Mouse (Mus musculus) erythroblast, adult 5-6 weeks (primary cell): ENCODE results near the gene Etnk1. TPM values are rescaled to one million over a fixed set of nuclear protein-coding genes. Genes with fewer than 3 reads are reported as not detected.

ENCODE experiments used
- ATAC-seq: replicated peaks from 2 replicates; pipeline ENCODE4 v1.8.0; 2016; ENCODE audit warnings: moderate number of reproducible peaks, mild to moderate bottlenecking, moderate TSS enrichment, inconsistent platforms; ENCODE audit not compliant: poor library complexity, low FRiP score, severe bottlenecking
- total RNA-seq, 2 experiments: library from RNA; stranded (forward) in 1 of 2; stranded (reverse) in 1 of 2; fragments of 150-400 nt in 1 of 2; fragments of 200-764, 138-1000 nt in 1 of 2; gene quantifications; 2 replicates each; pipeline versions ENCODE4 v1.2.3 to v1.2.4; 2015 to 2017; ENCODE audit warnings: low replicate concordance in 2 of 2

Etnk1 gene
- total RNA-seq, 2 experiments from 2014 or later: 42.1 to 47.0 TPM

- ATAC-seq: no peak
Measured at GRCm38 (mm10) chr6:143198421-143198820, 31.4 kb downstream of the Etnk1 start.

DNA sequence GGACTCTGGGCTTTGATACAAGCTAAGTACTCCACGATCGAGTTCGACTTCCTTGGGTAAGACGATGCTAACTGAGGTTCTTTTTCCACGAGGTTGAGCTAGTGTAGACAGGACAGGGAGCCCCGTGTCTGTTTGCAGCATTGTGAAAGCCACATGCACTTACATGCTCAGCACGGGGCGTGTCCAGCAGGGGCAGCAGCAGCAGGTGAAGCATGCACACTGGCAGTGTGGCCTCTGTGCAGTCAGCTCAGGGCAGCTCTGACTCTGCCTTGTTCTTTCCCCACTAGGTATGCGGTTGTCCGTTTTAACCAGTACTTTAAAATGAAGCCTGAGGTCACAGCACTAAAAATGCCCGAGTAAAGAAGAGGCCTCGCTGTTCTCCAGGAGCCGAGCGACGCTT lies 36.1 kb downstream of the Etnk1 start:
- no peak for ATAC-seq

DNA sequence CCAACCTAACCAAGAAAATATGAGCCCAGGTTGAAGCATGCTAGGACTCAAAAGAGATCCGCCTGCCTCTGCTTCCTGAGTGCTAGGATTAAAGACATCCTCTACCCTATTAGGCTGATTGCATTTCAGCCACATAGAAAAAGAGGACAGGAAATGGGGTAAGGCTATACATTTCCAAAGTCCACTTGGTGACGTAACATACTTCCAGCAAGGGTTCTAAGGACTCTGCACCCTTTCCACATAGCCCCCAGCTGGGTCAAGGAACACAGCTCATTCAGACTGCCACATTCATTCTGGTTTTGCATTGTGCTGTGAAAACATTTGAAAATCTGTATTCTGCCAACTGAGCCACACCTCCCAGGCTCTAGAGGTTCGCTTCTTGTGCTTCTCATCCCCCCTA lies 41.9 kb downstream of the Etnk1 start:
- ATAC-seq: no peak

DNA sequence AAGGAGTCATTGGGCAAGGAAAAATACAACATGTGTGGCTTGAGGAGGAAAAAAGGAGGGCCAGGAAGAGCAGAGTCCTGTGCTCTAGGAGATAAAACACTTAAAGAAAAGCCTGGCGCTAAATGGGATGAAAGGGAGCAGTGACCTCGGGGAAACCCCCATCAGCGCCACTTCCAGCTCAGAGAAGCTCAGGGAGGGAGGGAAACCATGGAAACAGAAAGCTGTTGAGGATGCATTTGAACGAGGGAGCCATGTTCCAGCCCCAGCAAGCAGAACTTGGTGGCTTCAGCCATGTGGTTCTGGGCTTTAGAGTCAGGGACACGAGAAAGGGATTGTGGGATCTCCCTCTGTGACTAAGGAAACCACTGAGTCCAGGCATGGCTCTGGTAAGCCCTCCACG lies 45.7 kb downstream of the Etnk1 start:
- ATAC-seq: no peak

DNA sequence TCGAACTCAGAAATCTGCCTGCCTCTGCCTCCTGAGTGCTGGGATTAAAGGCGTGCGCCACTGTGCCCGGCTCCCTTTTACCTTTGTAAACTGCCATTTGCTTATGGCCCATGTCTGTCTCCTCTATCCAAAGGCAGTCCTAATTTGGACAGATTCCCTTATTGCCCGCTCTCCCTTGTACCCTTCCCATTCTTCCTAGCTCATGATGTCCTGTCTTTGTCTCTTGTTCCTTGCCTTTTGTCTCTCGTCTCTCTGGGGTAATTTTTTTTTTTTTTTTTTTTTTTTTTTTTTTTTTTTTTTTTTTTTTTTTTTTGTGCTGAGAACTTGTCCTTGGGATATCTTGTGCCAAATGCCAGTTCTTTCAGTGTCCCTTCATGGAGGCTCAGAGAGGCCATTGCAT lies 46.4 kb downstream of the Etnk1 start:
- ATAC-seq: no peak

DNA sequence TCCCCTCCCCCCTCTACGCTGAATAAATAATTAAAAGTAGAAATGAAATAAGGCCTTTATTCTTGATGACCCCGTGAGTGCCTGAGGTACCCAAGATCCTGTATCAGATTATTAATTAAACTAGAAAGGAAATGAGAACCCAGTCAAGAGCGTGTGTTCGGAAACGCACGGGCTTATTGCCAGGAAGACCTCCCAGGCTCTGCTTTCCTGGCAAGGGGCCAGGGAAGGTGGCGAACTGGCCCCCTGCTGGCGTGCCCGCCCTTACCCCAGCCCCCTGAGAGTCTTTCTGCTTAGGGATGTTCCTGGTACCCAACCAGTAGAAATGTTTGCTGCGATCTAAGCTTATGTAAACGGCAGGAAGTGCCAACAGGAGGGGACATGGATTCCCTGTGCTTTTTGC lies 49.2 kb downstream of the Etnk1 start:
- ATAC-seq: no peak

GRCm38 (mm10) chr6:143219347-143219746 lies 52.3 kb downstream of the Etnk1 start:
- peak; percentile 68 for ATAC-seq

DNA sequence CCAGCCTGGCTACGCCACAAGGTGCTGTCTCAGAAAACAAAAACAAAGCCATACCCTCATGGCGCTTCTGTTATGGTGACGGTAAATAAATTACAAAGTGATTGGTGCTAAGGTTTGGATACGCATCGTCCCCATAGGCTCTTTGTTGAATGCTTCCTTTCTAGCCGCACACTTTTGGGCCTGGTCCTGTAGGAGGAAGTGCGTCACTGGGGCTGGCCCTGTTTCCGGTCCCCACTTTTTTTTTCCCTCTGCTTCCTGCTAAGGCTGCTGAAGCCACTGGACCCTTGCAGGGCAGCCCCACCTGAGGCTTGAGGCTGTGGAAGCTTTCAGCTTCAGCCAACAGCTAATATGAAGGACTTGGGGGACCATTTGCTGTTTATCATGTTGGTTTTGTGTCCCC lies 54.2 kb downstream of the Etnk1 start:
- no peak for ATAC-seq

DNA sequence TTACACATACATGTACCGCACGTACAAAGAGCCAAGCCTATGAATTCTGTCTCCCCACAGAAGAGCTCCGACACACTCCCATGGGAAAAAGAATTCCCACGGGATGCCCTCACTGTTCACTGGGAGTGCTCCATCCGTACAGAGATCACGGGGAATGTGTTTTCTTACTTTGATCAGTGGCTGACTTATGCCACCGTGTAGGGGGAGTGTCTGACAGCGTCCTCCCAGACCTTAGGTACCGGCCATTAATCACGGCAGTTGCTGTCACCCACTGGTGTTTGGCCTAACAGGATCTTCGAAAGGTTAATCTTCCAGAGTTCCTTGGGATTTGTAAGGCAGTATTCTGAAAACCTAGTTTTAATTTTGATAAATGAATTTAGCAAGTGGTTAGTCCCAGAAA lies 57.0 kb downstream of the Etnk1 start:
- ATAC-seq: no peak

DNA sequence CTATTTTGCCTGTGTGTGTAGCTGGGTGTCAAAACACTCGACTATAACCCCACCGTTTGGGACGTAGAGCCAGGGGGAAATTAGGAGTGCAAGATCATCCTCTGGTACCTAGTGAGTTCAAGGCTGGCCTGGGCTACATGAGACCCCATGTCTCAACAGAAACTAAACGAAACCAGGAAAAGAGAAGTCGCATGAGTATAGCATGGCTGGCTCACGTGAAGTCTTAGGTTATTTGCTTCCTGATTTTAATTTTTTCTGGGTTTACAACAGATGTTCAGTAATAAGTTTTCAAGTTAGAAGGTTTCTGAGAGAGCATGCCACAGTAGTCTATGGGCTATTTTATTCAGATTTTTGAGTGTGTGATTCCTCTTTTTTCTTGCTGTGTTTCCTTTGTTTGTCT lies 57.9 kb downstream of the Etnk1 start:
- no peak for ATAC-seq

DNA sequence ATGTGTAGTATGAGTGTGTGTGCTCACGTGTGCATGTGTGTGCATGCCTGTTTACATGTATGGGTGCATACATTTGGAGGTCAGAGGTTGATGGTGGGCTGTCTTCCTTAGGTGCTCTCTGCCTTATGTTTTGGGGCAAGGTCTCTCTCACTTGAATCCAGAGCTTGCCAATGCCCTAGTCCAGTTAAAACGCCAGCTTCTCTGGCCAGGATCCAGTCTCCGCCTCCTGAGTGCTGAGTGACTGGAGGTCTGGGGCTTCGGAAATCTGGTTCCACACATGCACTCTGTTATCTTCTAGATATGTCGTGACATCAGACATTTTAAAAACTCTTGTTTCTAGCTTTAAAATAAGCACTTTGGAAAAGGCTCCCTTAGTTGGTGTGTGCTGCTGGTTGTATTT lies 61.7 kb downstream of the Etnk1 start:
- ATAC-seq: no peak

DNA sequence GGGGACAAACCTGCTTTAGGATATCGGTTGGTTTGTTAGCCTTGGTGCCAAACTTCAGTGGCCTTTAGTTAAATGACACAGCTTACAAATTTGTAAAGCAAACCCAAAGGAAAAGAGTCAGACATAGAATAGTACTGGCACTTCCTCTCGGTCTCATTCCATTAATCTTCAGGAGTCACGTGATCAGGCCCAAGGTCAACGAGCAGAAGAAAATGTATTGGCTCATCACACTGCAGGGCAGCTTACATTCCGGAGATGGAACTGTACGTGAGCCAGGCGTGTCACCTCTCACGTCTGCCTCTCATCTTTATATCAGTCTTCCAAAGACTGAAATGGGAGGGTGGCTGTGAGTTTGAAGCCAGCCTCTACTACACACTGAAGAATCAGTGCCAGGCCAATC lies 62.9 kb downstream of the Etnk1 start:
- no peak for ATAC-seq

GRCm38 (mm10) chr6:143230888-143231287 lies 63.9 kb downstream of the Etnk1 start:
- ATAC-seq: no peak

DNA sequence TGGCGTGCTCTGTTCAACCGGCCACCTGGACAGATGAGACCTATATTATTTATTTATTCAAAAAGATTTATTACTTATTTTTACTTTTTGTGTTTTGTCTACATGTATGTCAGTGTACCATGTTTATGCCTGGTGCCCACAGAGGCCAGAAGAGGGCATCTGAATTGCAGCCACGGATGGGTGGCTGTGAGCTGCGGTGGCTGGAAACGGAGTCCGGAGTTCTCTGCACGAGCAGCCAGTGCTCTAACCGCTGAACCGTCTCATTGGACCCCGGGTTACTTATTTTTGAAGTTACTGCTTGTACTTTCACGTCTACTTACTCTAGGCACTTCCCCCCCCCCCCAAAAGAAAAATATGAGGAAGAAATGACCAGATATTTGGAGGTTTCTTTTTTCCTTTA lies 65.7 kb downstream of the Etnk1 start:
- ATAC-seq: no peak

GRCm38 (mm10) chr6:143234868-143235267 lies 67.8 kb downstream of the Etnk1 start:
- no peak for ATAC-seq

- no peak for ATAC-seq
Measured at GRCm38 (mm10) chr6:143239362-143240074, 72.5 kb downstream of the Etnk1 start.

GRCm38 (mm10) chr6:143243191-143243590 lies 76.2 kb downstream of the Etnk1 start:
- ATAC-seq: no peak

GRCm38 (mm10) chr6:143257921-143258320 lies 90.9 kb downstream of the Etnk1 start:
- no peak for ATAC-seq

DNA sequence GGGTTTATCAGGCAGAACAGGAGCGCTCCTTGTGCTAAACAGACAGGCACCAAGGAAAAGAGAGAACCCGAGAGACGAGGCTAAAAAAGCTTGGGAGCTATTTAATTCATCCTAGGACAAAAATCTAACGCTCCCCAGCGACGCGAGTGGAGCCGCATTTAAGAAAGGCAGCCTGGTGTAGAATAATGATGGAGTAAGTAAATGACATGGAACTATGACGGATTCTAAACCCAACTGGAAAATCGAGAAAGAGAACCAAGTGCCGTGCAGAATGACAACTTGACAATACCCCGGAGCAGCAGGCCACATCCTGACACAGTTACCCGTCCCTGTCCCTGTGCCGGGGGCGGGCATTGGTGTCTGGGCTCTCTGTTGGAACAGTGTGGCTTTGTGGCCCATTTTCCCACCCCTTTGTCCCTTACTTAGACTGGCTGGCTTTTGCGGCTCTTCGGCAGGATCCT lies 92.2 kb downstream of the Etnk1 start:
- ATAC-seq: no peak

- no peak for ATAC-seq
Measured at GRCm38 (mm10) chr6:143259870-143260559, 93.0 kb downstream of the Etnk1 start.

GRCm38 (mm10) chr6:143260560-143261288 lies 93.7 kb downstream of the Etnk1 start:
- no peak for ATAC-seq
